Mouse (Mus musculus): ENCODE data around the gene Ash1l. TPM values are rescaled to one million over a fixed set of nuclear protein-coding genes. Genes with fewer than 3 reads are reported as not detected.

Ash1l gene
- total RNA-seq, 2 experiments from 2014 or later = 41.8 to 42.2 TPM

GRCm38 (mm10) chr3:89125981-89126380 is 175.6 kb downstream of the Ash1l start:
- intact Hi-C loops (cut with DNase I) = no loop called here
- no peak for DNase-seq

Other genes starting within 250 kb of the Ash1l start
- gene Rit1, start 233.8 kb upstream of the Ash1l start, total RNA-seq (2021) = 10 to 100 TPM; 59.5 to 73.4 TPM
- gene Syt11, start 175.5 kb upstream of the Ash1l start, total RNA-seq (2021) = 1 to 10 TPM; 4.3 to 5.0 TPM
- 10 to 100 TPM; 26.4 to 28.4 TPM for gene Gon4l, start 115.4 kb upstream of the Ash1l start, total RNA-seq (2021)
- 10 to 100 TPM; 14.9 TPM for gene Msto1, start 36.6 kb upstream of the Ash1l start, total RNA-seq (2021)
- gene Dap3, start 559 bp downstream of the Ash1l start, total RNA-seq (2021) = 100 to 1,000 TPM; 116 to 126 TPM
- gene Rusc1, start 142.7 kb downstream of the Ash1l start, total RNA-seq (2021) = 10 to 100 TPM; 16.0 to 17.7 TPM
- gene Gm43738, start 150.5 kb downstream of the Ash1l start, total RNA-seq (2021) = not detected
- gene Fdps, start 151.3 kb downstream of the Ash1l start, total RNA-seq (2021) = 10 to 100 TPM; 19.7 to 23.5 TPM
- not detected for gene Pklr, start 185.5 kb downstream of the Ash1l start, total RNA-seq (2021)
- gene Hcn3, start 209.6 kb downstream of the Ash1l start, total RNA-seq (2021) = under 1 TPM; 0.49 to 0.60 TPM
- gene Clk2, start 214.2 kb downstream of the Ash1l start, total RNA-seq (2021) = 10 to 100 TPM; 23.3 to 23.6 TPM
- gene Scamp3, start 226.9 kb downstream of the Ash1l start, total RNA-seq (2021) = 10 to 100 TPM; 47.2 to 48.7 TPM
- gene Fam189b, start 232.5 kb downstream of the Ash1l start, total RNA-seq (2021) = 1 to 10 TPM; 7.1 to 7.6 TPM